Mouse (Mus musculus) embryonic fibroblast, embryonic 13.5 days (primary cell): ENCODE data around the gene Aqp9.

ENCODE experiments used
- CTCF ChIP-seq: IDR thresholded peaks from 2 replicates; pipeline ENCODE4 v1.5.1; 2011; ENCODE audit warnings: mild to moderate bottlenecking, control low read depth, low read length, moderate library complexity, borderline replicate concordance; ENCODE audit not compliant: insufficient read depth
- POLR2A ChIP-seq: IDR thresholded peaks from 2 replicates; pipeline ENCODE4 v1.6.1; 2011; ENCODE audit warnings: low read depth, mild to moderate bottlenecking, control low read depth, low read length, moderate library complexity

GRCm38 (mm10) chr9:71216036-71216995, 47.8 kb upstream of the Aqp9 start:
- TF ChIP-seq CTCF (no peak), POLR2A (no peak)
